Mouse (Mus musculus): ENCODE measurements around the gene Usp33. TPM values are rescaled to one million over a fixed set of nuclear protein-coding genes. Genes with fewer than 3 reads are reported as not detected.

Gene Usp33
- polyA plus RNA-seq, 1 experiment: 86.1 TPM

- DNase-seq (ENCODE audit: low read depth): no peak
- TF ChIP-seq POLR2A (IDR thresholded peaks at IDR 0.05; ENCODE audit: borderline replicate concordance, extremely low read depth, insufficient read depth, insufficient read length, poor library complexity, severe bottlenecking) (no peak), CTCF (IDR thresholded peaks at IDR 0.05; ENCODE audit: borderline replicate concordance, extremely low read depth, insufficient read depth, insufficient read length) (no peak)
These were observed 1.9 kb downstream of the Usp33 start for GRCm38 (mm10) chr3:152348011-152348830.

- TF ChIP-seq POLR2A (IDR thresholded peaks at IDR 0.05; ENCODE audit: borderline replicate concordance, extremely low read depth, insufficient read depth, insufficient read length, poor library complexity, severe bottlenecking): no peak
- TF ChIP-seq CTCF (IDR thresholded peaks at IDR 0.05; ENCODE audit: borderline replicate concordance, extremely low read depth, insufficient read depth, insufficient read length): no peak
- DNase-seq (ENCODE audit: low read depth): no peak
These were observed 4.2 kb downstream of the Usp33 start for GRCm38 (mm10) chr3:152350431-152350830.

GRCm38 (mm10) chr3:152350966-152351365 is 4.7 kb downstream of the Usp33 start:
- no peak for TF ChIP-seq CTCF (IDR thresholded peaks at IDR 0.05; ENCODE audit: borderline replicate concordance, extremely low read depth, insufficient read depth, insufficient read length)
- no peak for TF ChIP-seq POLR2A (IDR thresholded peaks at IDR 0.05; ENCODE audit: borderline replicate concordance, extremely low read depth, insufficient read depth, insufficient read length, poor library complexity, severe bottlenecking)
- no peak for DNase-seq (ENCODE audit: low read depth)

GRCm38 (mm10) chr3:152352289-152352688 is 6.0 kb downstream of the Usp33 start:
- TF ChIP-seq CTCF (IDR thresholded peaks at IDR 0.05; ENCODE audit: borderline replicate concordance, extremely low read depth, insufficient read depth, insufficient read length): no peak
- no peak for TF ChIP-seq POLR2A (IDR thresholded peaks at IDR 0.05; ENCODE audit: borderline replicate concordance, extremely low read depth, insufficient read depth, insufficient read length, poor library complexity, severe bottlenecking)
- no peak for DNase-seq (ENCODE audit: low read depth)

- no peak for DNase-seq (ENCODE audit: low read depth)
- TF ChIP-seq POLR2A (IDR thresholded peaks at IDR 0.05; ENCODE audit: borderline replicate concordance, extremely low read depth, insufficient read depth, insufficient read length, poor library complexity, severe bottlenecking) (no peak), CTCF (IDR thresholded peaks at IDR 0.05; ENCODE audit: borderline replicate concordance, extremely low read depth, insufficient read depth, insufficient read length) (no peak)
These were observed 7.3 kb downstream of the Usp33 start for GRCm38 (mm10) chr3:152353434-152354177.

- TF ChIP-seq POLR2A (IDR thresholded peaks at IDR 0.05; ENCODE audit: borderline replicate concordance, extremely low read depth, insufficient read depth, insufficient read length, poor library complexity, severe bottlenecking) (no peak), CTCF (IDR thresholded peaks at IDR 0.05; ENCODE audit: borderline replicate concordance, extremely low read depth, insufficient read depth, insufficient read length) (no peak)
- DNase-seq (ENCODE audit: low read depth): no peak
These were observed 9.1 kb downstream of the Usp33 start for GRCm38 (mm10) chr3:152355361-152355760.

- DNase-seq (ENCODE audit: low read depth): no peak
- TF ChIP-seq CTCF (IDR thresholded peaks at IDR 0.05; ENCODE audit: borderline replicate concordance, extremely low read depth, insufficient read depth, insufficient read length) (no peak), POLR2A (IDR thresholded peaks at IDR 0.05; ENCODE audit: borderline replicate concordance, extremely low read depth, insufficient read depth, insufficient read length, poor library complexity, severe bottlenecking) (no peak)
These were observed 10.5 kb downstream of the Usp33 start for GRCm38 (mm10) chr3:152356751-152357150.

GRCm38 (mm10) chr3:152359151-152359550 is 12.9 kb downstream of the Usp33 start:
- TF ChIP-seq CTCF (IDR thresholded peaks at IDR 0.05; ENCODE audit: borderline replicate concordance, extremely low read depth, insufficient read depth, insufficient read length) (no peak), POLR2A (IDR thresholded peaks at IDR 0.05; ENCODE audit: borderline replicate concordance, extremely low read depth, insufficient read depth, insufficient read length, poor library complexity, severe bottlenecking) (no peak)
- DNase-seq (ENCODE audit: low read depth): no peak

- no peak for TF ChIP-seq POLR2A (IDR thresholded peaks at IDR 0.05; ENCODE audit: borderline replicate concordance, extremely low read depth, insufficient read depth, insufficient read length, poor library complexity, severe bottlenecking)
- no peak for DNase-seq (ENCODE audit: low read depth)
These were observed 17.9 kb downstream of the Usp33 start for GRCm38 (mm10) chr3:152364181-152364580.

- TF ChIP-seq POLR2A (IDR thresholded peaks at IDR 0.05; ENCODE audit: borderline replicate concordance, extremely low read depth, insufficient read depth, insufficient read length, poor library complexity, severe bottlenecking): no peak
- no peak for TF ChIP-seq CTCF (IDR thresholded peaks at IDR 0.05; ENCODE audit: borderline replicate concordance, extremely low read depth, insufficient read depth, insufficient read length)
- DNase-seq (ENCODE audit: low read depth): no peak
These were observed 29.8 kb downstream of the Usp33 start for GRCm38 (mm10) chr3:152376063-152376462.

GRCm38 (mm10) chr3:152384106-152384505 is 37.8 kb downstream of the Usp33 start:
- TF ChIP-seq CTCF (IDR thresholded peaks at IDR 0.05; ENCODE audit: borderline replicate concordance, extremely low read depth, insufficient read depth, insufficient read length) (no peak), POLR2A (IDR thresholded peaks at IDR 0.05; ENCODE audit: borderline replicate concordance, extremely low read depth, insufficient read depth, insufficient read length, poor library complexity, severe bottlenecking) (no peak)
- no peak for DNase-seq (ENCODE audit: low read depth)
